Mouse (Mus musculus): ENCODE measurements around the gene Actn4.
A peak's percentile ranks its signal among the peaks of the same experiment; 100 is the strongest.

Actn4 gene

GRCm38 (mm10) chr7:28924802-28925201, 37.3 kb downstream of the Actn4 start:
- DNase-seq (ENCODE audit: low spot score in 2 of 2) = no peak

- DNase-seq (ENCODE audit: low spot score in 2 of 2) = no peak
Measured at GRCm38 (mm10) chr7:28923865-28924291, 38.3 kb downstream of the Actn4 start.

- no peak for DNase-seq (ENCODE audit: low spot score in 2 of 2)
Measured at GRCm38 (mm10) chr7:28922606-28923005, 39.5 kb downstream of the Actn4 start.

- no peak for DNase-seq (ENCODE audit: low spot score in 2 of 2)
Measured at GRCm38 (mm10) chr7:28921722-28922465, 40.2 kb downstream of the Actn4 start.

- no peak for DNase-seq (ENCODE audit: low spot score in 2 of 2)
Measured at GRCm38 (mm10) chr7:28921178-28921577, 41.0 kb downstream of the Actn4 start.

- peak; percentile 85 to 90 for DNase-seq (ENCODE audit: low spot score in 2 of 2)
Measured at GRCm38 (mm10) chr7:28919815-28920214, 42.3 kb downstream of the Actn4 start.

DNA sequence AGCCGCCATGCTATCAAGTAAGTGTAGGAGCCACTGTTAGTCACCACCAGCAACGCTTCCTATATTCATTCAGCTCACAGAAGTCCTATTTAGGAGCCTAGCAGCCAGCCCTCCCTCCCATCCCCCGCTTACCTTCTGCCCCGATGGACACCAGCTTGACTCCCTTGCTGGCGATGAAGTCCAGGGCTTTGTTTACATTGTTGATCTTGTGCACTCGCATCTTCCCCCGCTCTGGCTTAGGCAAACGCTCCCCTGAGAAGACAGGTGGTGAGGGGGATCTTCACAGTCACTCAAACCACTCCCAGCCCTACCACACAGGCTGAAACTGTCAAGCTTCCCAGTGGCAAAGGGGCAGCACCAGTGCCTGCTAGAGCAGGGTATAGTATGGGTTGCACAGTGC, 43.6 kb downstream of the Actn4 start:
- DNase-seq (ENCODE audit: low spot score in 2 of 2) = no peak

- no peak for DNase-seq (ENCODE audit: low spot score in 2 of 2)
Measured at GRCm38 (mm10) chr7:28917503-28918426, 44.4 kb downstream of the Actn4 start.

DNA sequence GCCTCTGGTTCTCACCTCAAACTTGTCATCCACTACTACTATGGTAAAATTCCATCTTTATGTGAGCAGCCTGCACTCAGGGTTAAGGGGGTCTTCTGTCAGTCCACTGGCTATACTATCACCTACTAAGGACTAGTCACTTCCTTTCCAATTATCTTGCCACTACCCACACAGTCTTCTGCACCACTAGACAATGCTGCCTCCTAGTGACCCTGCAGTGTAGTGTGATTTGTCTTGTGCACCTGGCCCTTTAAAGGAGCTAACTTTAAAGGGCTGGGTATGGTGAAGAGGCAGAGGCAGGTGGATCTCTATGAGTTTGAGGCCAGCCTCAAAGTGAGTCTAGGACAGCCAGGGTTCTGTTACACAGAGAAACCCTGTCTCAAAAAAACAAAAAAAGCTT, 45.6 kb downstream of the Actn4 start:
- DNase-seq (ENCODE audit: low spot score in 2 of 2) = no peak

GRCm38 (mm10) chr7:28913171-28913570, 49.0 kb downstream of the Actn4 start:
- no peak for DNase-seq (ENCODE audit: low spot score in 2 of 2)

DNA sequence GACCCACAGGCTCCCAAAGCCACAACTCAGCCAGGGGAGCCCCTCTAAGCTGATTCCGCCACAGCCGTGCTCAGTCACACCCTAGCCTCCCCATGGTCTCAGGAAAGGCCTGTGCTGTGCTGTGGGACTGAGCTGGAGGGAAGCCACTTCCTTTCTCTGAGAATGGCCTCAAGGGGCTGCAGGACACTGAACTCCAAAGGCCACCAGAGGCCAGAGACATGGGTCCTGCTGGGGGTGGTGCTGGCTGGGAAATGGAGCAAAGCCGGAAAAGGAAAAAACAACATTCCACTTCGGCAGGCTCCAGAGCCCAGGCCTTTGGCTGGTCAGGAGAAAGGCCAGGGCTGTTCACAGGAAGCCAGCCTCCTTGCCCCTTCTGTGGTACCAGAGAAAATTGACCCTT, 50.5 kb downstream of the Actn4 start:
- no peak for DNase-seq (ENCODE audit: low spot score in 2 of 2)

- DNase-seq (ENCODE audit: low spot score in 2 of 2) = no peak
Measured at GRCm38 (mm10) chr7:28907195-28907594, 54.9 kb downstream of the Actn4 start.

- DNase-seq (ENCODE audit: low spot score in 2 of 2) = no peak
Measured at GRCm38 (mm10) chr7:28903778-28904177, 58.4 kb downstream of the Actn4 start.

- no peak for DNase-seq (ENCODE audit: low spot score in 2 of 2)
Measured at GRCm38 (mm10) chr7:28902809-28903208, 59.3 kb downstream of the Actn4 start.

- no peak for DNase-seq (ENCODE audit: low spot score in 2 of 2)
Measured at GRCm38 (mm10) chr7:28902180-28902579, 60.0 kb downstream of the Actn4 start.

GRCm38 (mm10) chr7:28901311-28902125, 60.6 kb downstream of the Actn4 start:
- DNase-seq (ENCODE audit: low spot score in 2 of 2) = no peak

DNA sequence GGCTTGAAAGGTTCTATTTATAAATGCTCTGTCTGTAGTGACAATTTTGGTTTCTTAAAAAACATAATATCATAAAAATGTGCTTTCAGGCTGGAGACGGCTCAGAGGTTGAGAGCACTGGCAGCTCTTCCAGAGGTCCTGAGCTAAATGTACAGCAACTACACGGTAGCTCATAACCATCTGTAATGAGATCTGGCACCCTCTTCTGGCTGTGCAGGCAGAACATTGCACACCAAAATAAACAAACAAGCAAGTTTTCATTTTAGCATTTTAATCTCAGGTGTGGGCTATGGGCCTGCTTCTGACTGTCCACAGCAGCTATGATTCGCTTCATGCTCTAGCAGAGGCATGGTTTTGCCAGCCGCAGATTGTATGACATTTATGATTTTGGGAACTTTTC, 62.2 kb downstream of the Actn4 start:
- no peak for DNase-seq (ENCODE audit: low spot score in 2 of 2)

- no peak for DNase-seq (ENCODE audit: low spot score in 2 of 2)
Measured at GRCm38 (mm10) chr7:28897661-28898060, 64.5 kb downstream of the Actn4 start.

DNA sequence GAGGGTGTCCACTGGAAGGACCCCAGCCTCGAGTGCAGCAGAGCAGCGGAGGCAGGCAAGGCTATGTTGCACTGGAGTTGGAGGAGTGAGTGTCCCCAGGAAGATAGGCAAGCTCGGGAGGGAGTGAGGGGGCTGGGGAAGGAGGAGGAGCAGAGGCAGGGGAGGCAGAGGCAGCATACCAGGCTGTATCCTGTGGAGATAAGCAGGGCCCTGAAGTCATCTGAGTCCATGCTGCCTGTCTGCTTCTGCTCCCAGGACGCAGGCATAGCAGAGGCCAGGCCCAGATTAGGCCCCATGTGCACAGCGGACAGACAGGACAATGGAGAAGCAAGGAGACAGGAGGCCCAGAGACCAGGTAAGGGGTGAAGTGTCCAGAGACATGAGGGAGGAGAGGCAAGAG, 67.2 kb downstream of the Actn4 start:
- no peak for DNase-seq (ENCODE audit: low spot score in 2 of 2)

DNA sequence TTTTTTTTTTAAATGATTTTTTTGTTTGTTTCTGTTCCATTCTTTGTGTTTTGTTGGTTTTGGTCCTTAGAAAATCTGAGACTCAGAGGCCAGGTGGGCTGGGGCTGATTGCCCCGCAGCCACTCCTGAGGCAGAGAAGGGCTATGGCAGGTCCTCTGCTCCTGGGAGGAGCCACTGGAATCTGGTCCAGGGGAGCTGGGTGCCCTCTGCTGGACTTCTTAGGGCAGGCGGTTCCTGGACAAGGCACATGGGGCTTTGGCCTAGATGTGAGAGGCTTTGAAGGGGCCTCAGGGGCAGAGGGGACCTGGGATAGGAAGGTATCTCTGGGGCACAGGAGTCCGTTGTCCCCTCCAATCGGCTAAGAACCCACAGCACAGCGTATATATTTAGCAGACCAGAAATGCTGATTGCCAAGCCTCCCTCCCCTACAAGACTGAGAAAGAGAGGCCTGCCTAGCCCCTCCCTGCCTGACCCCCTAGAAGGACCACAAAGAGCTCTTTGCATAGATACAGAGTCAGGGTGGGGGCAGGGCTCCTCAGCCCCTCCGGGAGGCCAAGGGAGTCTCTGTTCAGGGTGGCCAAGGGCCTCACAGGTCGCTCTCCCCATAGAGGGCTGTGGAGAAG, 68.4 kb downstream of the Actn4 start:
- DNase-seq (ENCODE audit: low spot score in 2 of 2) = peak in 1 of 2 experiments; percentile 31

DNA sequence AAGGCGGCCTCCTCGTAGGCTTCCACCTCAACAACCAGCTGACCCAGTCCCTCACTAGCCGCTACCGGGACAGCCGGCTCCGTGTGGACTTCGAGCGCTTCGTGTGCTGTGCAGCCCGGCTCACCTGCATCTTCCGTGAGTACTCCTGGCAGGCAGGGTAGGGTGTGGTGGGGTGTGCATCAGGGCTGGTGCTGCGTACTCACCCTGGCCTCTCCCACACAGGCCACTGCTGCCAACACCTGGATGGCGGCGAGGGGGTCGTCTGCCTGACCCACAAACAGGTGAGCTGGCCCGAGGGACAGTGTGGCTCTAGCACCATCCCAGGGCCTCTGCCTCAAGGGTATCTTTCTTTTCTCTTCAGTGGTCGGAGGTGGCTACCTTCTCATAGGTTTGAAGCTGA, 69.5 kb downstream of the Actn4 start:
- no peak for DNase-seq (ENCODE audit: low spot score in 2 of 2)
